Mouse (Mus musculus): ENCODE results near the gene Lbx2. TPM values are rescaled to one million over a fixed set of nuclear protein-coding genes. Genes with fewer than 3 reads are reported as not detected.

The Lbx2 gene
- not detected in 2 replicates for total RNA-seq (2015)
- not detected in 2 replicates for total RNA-seq (2017)

GRCm38 (mm10) chr6:83086121-83087035 is at the start of gene Lbx2:
TSS of gene Lbx2 (plus strand) at chr6:83086367.
- 0 out of 2 replicates have a peak, but pooled peaks have one; percentile 29 for ATAC-seq (ENCODE audit: poor library complexity, severe bottlenecking)

- no peak for ATAC-seq (ENCODE audit: poor library complexity, severe bottlenecking)
Observed at GRCm38 (mm10) chr6:83037188-83037587, 49.0 kb upstream of the Lbx2 start.

- peak; percentile 89 for ATAC-seq (ENCODE audit: poor library complexity, severe bottlenecking)
Observed at GRCm38 (mm10) chr6:83038496-83039012, 47.6 kb upstream of the Lbx2 start.

GRCm38 (mm10) chr6:83040601-83041000 is 45.6 kb upstream of the Lbx2 start:
- ATAC-seq (ENCODE audit: poor library complexity, severe bottlenecking): no peak

GRCm38 (mm10) chr6:83043561-83043960 is 42.6 kb upstream of the Lbx2 start:
- no peak for ATAC-seq (ENCODE audit: poor library complexity, severe bottlenecking)

GRCm38 (mm10) chr6:83043993-83044392 is 42.2 kb upstream of the Lbx2 start:
- no peak for ATAC-seq (ENCODE audit: poor library complexity, severe bottlenecking)

- ATAC-seq (ENCODE audit: poor library complexity, severe bottlenecking): peak; percentile 67
Observed at GRCm38 (mm10) chr6:83044742-83045141, 41.4 kb upstream of the Lbx2 start.

- no peak for ATAC-seq (ENCODE audit: poor library complexity, severe bottlenecking)
Observed at GRCm38 (mm10) chr6:83049367-83049766, 36.8 kb upstream of the Lbx2 start.

GRCm38 (mm10) chr6:83053136-83053960 is 32.8 kb upstream of the Lbx2 start:
- ATAC-seq (ENCODE audit: poor library complexity, severe bottlenecking): peak; percentile 13; the same call in 1 of the 2 replicates

GRCm38 (mm10) chr6:83054074-83054851 is 31.9 kb upstream of the Lbx2 start, which contains the start of gene Aup1:
TSS of gene Aup1 (plus strand) at chr6:83054521.
- ATAC-seq (ENCODE audit: poor library complexity, severe bottlenecking): peak; percentile 91

GRCm38 (mm10) chr6:83054871-83055431 is 31.2 kb upstream of the Lbx2 start, which contains the start of gene Htra2:
TSS of gene Htra2 (minus strand) at chr6:83055273.
- no peak; the same call in 1 of the 2 replicates for ATAC-seq (ENCODE audit: poor library complexity, severe bottlenecking)

- ATAC-seq (ENCODE audit: poor library complexity, severe bottlenecking): no peak
Observed at GRCm38 (mm10) chr6:83057790-83058189, 28.4 kb upstream of the Lbx2 start, which contains the start of gene Dqx1. TSS of gene Dqx1 (plus strand) at chr6:83057844.

- ATAC-seq (ENCODE audit: poor library complexity, severe bottlenecking): no peak
Observed at GRCm38 (mm10) chr6:83058725-83059124, 27.4 kb upstream of the Lbx2 start.

GRCm38 (mm10) chr6:83065995-83066394 is 20.2 kb upstream of the Lbx2 start:
- peak; percentile 39; the same call in 1 of the 2 replicates for ATAC-seq (ENCODE audit: poor library complexity, severe bottlenecking)

- no peak for ATAC-seq (ENCODE audit: poor library complexity, severe bottlenecking)
Observed at GRCm38 (mm10) chr6:83066441-83066840, 19.7 kb upstream of the Lbx2 start.

GRCm38 (mm10) chr6:83068221-83068620 is 17.9 kb upstream of the Lbx2 start:
- ATAC-seq (ENCODE audit: poor library complexity, severe bottlenecking): no peak

- no peak for ATAC-seq (ENCODE audit: poor library complexity, severe bottlenecking)
Observed at GRCm38 (mm10) chr6:83068706-83069487, 17.3 kb upstream of the Lbx2 start.

GRCm38 (mm10) chr6:83069488-83070246 is 16.5 kb upstream of the Lbx2 start:
- ATAC-seq (ENCODE audit: poor library complexity, severe bottlenecking): no peak

- no peak for ATAC-seq (ENCODE audit: poor library complexity, severe bottlenecking)
Observed at GRCm38 (mm10) chr6:83070247-83070310, 16.1 kb upstream of the Lbx2 start, which contains the start of gene Tlx2. TSS of gene Tlx2 (minus strand) at chr6:83070293.
